Mouse (Mus musculus): ENCODE measurements around the gene Il10rb. TPM values are rescaled to one million over a fixed set of nuclear protein-coding genes. Genes with fewer than 3 reads are reported as not detected.
"Not testable (repeated sequence)": the region's sequence is repeated elsewhere in the genome, so short reads cannot be mapped to it uniquely, and the experiment has no call there.

Gene Il10rb
- polyA plus RNA-seq, 1 experiment = 53.1 TPM

GRCm38 (mm10) chr16:91428259-91428865, 22.4 kb downstream of the Il10rb start:
- TF ChIP-seq CTCF (IDR thresholded peaks at IDR 0.05; ENCODE audit: insufficient read depth, low read length) (no peak), POLR2A (IDR thresholded peaks at IDR 0.05; ENCODE audit: borderline replicate concordance, extremely low read depth, low read depth, low read length) (no peak)
- peaks cover 2% of the 10 kb centered on the region; the same call in 1 of the 2 replicates for H3K4me1 ChIP-seq (ENCODE audit: control insufficient read depth, insufficient read depth, low read length)
- WGBS = 75% methylated on average over 8 of the region's 8 CpGs

GRCm38 (mm10) chr16:91432720-91433328, 26.9 kb downstream of the Il10rb start:
- TF ChIP-seq POLR2A (IDR thresholded peaks at IDR 0.05; ENCODE audit: borderline replicate concordance, extremely low read depth, low read depth, low read length) (no peak), CTCF (IDR thresholded peaks at IDR 0.05; ENCODE audit: insufficient read depth, low read length) (no peak)
- H3K4me3 ChIP-seq (replicated peaks; ENCODE audit: extremely low read depth, low read depth, low read length) = no peak overlapping the region
- H3K4me1 ChIP-seq (ENCODE audit: control insufficient read depth, insufficient read depth, low read length) = peaks cover 4% of the 10 kb centered on the region; the same call in 1 of the 2 replicates
- WGBS = 69% methylated on average over 5 of the region's 5 CpGs
- DNase-seq = no peak

More at GRCm38 (mm10) chr16:91428259-91428865, 22.4 kb downstream of the Il10rb start:
- H3K4me3 ChIP-seq (replicated peaks; ENCODE audit: extremely low read depth, low read depth, low read length) = no peak overlapping the region
- DNase-seq = no peak

- no peak for DNase-seq
- 36% methylated on average over 8 of the region's 8 CpGs for WGBS
- TF ChIP-seq POLR2A (IDR thresholded peaks at IDR 0.05; ENCODE audit: borderline replicate concordance, extremely low read depth, low read depth, low read length) (no peak), CTCF (IDR thresholded peaks at IDR 0.05; ENCODE audit: insufficient read depth, low read length) (no peak)
Observed at GRCm38 (mm10) chr16:91433329-91433933, 27.5 kb downstream of the Il10rb start.

DNA sequence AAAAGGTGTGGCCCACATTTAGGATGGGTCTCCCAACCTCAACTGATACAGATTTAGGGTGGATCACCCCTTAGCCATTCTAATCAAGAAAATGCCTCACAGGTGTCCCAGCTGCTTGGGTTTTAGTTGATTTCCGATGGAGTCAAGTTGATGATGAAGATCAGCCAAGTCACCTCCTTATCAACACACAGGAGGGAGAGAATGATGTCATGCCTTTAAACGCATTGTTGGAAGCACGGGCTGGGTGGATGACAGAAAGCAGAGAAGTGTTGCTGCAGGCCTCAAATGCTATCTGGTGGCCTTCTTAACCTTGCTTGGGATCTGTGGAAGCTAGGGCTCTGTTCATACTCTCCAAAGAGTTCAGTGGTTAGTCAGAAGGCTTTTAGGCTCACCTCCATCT, 28.2 kb downstream of the Il10rb start:
- TF ChIP-seq POLR2A (IDR thresholded peaks at IDR 0.05; ENCODE audit: borderline replicate concordance, extremely low read depth, low read depth, low read length) = no peak

More at GRCm38 (mm10) chr16:91433329-91433933, 27.5 kb downstream of the Il10rb start:
- H3K4me1 ChIP-seq (ENCODE audit: control insufficient read depth, insufficient read depth, low read length) = peaks cover 4% of the 10 kb centered on the region; the same call in 1 of the 2 replicates
- no peak overlapping the region for H3K4me3 ChIP-seq (replicated peaks; ENCODE audit: extremely low read depth, low read depth, low read length)

GRCm38 (mm10) chr16:91438081-91438480, 32.1 kb downstream of the Il10rb start:
- TF ChIP-seq CTCF (IDR thresholded peaks at IDR 0.05; ENCODE audit: insufficient read depth, low read length) (no peak), POLR2A (IDR thresholded peaks at IDR 0.05; ENCODE audit: borderline replicate concordance, extremely low read depth, low read depth, low read length) (no peak)
- no peak overlapping the region for H3K4me3 ChIP-seq (replicated peaks; ENCODE audit: extremely low read depth, low read depth, low read length)
- 65% methylated on average over 3 of the region's 3 CpGs for WGBS
- DNase-seq = no peak
- H3K4me1 ChIP-seq (ENCODE audit: control insufficient read depth, insufficient read depth, low read length) = peaks cover 12% of the 10 kb centered on the region; the same call in 1 of the 2 replicates

More for the DNA sequence above, 28.2 kb downstream of the Il10rb start:
- whole genome bisulfite sequencing = 49% methylated on average over 3 of the region's 3 CpGs
- no peak for DNase-seq
- peaks cover 4% of the 10 kb centered on the region; the same call in 1 of the 2 replicates for H3K4me1 ChIP-seq (ENCODE audit: control insufficient read depth, insufficient read depth, low read length)
- no peak overlapping the region for H3K4me3 ChIP-seq (replicated peaks; ENCODE audit: extremely low read depth, low read depth, low read length)

DNA sequence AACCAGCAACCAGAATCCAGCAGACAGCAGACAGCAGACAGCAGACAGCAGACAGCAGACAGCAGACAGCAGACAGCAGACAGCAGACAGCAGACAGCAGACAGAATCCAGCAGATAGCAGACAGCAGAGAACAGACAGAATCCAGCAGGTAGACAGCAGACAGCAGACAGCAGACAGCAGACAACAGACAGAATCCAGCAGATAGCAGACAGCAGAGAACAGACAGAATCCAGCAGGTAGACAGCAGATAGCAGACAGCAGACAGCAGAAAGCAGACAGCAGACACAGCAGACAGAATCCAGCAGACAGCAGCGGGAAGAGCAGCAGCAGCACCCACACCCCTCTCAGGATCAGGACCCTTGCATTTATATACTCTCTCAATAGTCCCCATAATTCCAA, 32.6 kb downstream of the Il10rb start:
- 91% methylated on average over 1 of the region's 1 CpGs for WGBS
- H3K4me1 ChIP-seq (ENCODE audit: control insufficient read depth, insufficient read depth, low read length) = peaks cover 10% of the 10 kb centered on the region; the same call in 1 of the 2 replicates
- not testable (repeated sequence) for DNase-seq; H3K4me3 ChIP-seq (replicated peaks; ENCODE audit: extremely low read depth, low read depth, low read length)

DNA sequence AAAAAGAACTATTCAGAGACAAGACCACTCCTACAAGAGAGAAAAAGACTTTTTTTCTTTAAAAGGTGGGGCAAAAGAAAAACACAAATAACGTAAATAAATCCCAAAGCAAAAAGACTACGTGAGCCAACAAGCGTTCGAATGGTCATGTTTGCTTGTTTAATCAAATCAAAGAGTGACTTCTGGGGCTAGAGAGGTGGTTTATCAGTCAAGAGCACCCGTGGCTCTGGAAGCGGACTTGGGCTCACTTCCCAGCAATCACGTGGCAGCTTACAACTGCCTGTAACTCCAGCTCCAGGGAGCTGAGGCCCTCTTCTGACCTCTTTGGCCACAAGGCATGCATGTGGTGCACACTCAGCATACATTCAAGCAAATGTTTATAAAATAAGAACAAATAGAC, 35.4 kb downstream of the Il10rb start:
- peak; percentile 71 for DNase-seq
- TF ChIP-seq POLR2A (IDR thresholded peaks at IDR 0.05; ENCODE audit: borderline replicate concordance, extremely low read depth, low read depth, low read length) = no peak
- peak; percentile 61 for TF ChIP-seq CTCF (IDR thresholded peaks at IDR 0.05; ENCODE audit: insufficient read depth, low read length)
- Histone ChIP-seq H3K4me3 (replicated peaks; ENCODE audit: extremely low read depth, low read depth, low read length) (no peak overlapping the region), H3K4me1 (ENCODE audit: control insufficient read depth, insufficient read depth, low read length) (peaks cover 8% of the 10 kb centered on the region; the same call in 1 of the 2 replicates)
- 10% methylated on average over 7 of the region's 7 CpGs for whole genome bisulfite sequencing

GRCm38 (mm10) chr16:91441811-91442240, 35.9 kb downstream of the Il10rb start:
- Histone ChIP-seq H3K4me1 (ENCODE audit: control insufficient read depth, insufficient read depth, low read length) (peaks cover 8% of the 10 kb centered on the region; the same call in 1 of the 2 replicates), H3K4me3 (replicated peaks; ENCODE audit: extremely low read depth, low read depth, low read length) (no peak overlapping the region)
- 65% methylated on average over 7 of the region's 7 CpGs for WGBS
- TF ChIP-seq CTCF (IDR thresholded peaks at IDR 0.05; ENCODE audit: insufficient read depth, low read length) (no peak), POLR2A (IDR thresholded peaks at IDR 0.05; ENCODE audit: borderline replicate concordance, extremely low read depth, low read depth, low read length) (no peak)
- no peak for DNase-seq

- WGBS = 66% methylated on average over 4 of the region's 4 CpGs
- DNase-seq = no peak
- no peak overlapping the region for H3K4me3 ChIP-seq (replicated peaks; ENCODE audit: extremely low read depth, low read depth, low read length)
- peaks cover 12% of the 10 kb centered on the region; the same call in 1 of the 2 replicates for H3K4me1 ChIP-seq (ENCODE audit: control insufficient read depth, insufficient read depth, low read length)
- TF ChIP-seq CTCF (IDR thresholded peaks at IDR 0.05; ENCODE audit: insufficient read depth, low read length) (no peak), POLR2A (IDR thresholded peaks at IDR 0.05; ENCODE audit: borderline replicate concordance, extremely low read depth, low read depth, low read length) (no peak)
Observed at GRCm38 (mm10) chr16:91442446-91442845, 36.5 kb downstream of the Il10rb start.

All from lung, adult 2 months (tissue).